Mouse (Mus musculus) ES-Bruce4 (cell line): Measurements from ENCODE around the gene Dcdc2c.

Source experiments
- CTCF ChIP-seq: IDR thresholded peaks from one replicate; pipeline ENCODE4 v1.8.1; 2011; ENCODE audit warnings: low read depth, low read length
- POLR2A ChIP-seq: IDR thresholded peaks from one replicate; pipeline ENCODE4 v1.8.1; 2011; ENCODE audit warnings: low read length; ENCODE audit not compliant: insufficient read depth

DNA sequence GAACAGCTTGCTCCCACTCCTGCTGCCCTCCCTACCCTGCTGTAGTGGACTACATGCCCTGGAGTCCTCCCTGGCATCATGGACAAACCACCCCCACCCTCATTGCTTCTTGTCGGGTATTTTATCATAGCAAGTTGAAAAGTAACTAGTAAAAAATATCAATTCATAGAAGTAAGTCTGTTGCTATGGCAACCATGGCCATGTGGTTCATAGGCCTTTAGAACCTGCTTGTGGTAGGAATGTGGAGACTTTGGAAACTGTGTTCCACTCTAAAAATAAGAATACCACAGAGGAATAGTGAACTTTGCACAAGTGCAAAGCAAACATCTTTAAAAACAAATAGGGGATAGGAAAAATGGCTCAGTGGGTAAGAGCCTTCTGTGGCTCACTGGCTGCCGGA is 20.0 kb upstream of the Dcdc2c start:
- TF ChIP-seq POLR2A, result no peak
- TF ChIP-seq CTCF, result no peak
